Mouse (Mus musculus): ENCODE results near the gene Olfr599.
"Not testable (repeated sequence)": the region's sequence is repeated elsewhere in the genome, so short reads cannot be mapped to it uniquely, and the experiment has no call there.

The Olfr599 gene

DNA sequence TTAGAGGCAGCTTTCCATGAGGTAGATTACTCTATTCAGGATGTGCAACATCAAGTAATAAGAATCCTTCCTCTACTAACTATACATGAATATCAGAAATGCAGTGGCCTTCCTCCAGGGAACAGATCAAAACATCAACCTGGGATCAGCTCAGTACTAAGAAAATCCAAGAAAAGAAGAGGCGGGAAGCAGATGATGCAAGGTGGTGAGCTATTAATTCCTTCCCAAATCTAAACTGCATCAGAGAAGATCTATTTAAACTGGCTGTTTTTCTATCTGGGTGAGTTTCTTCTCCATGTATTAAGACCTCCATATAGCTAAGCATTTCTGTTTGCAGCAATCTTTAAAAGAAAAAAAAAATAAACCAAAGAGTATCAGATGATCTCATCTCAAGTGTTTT is at the start of gene Olfr599:
Gene Olfr599, plus strand, starts transcription at position 301 of the 400 bp plus-strand sequence.
- in situ Hi-C loops (cut with MboI, MseI): no loop called here

DNA sequence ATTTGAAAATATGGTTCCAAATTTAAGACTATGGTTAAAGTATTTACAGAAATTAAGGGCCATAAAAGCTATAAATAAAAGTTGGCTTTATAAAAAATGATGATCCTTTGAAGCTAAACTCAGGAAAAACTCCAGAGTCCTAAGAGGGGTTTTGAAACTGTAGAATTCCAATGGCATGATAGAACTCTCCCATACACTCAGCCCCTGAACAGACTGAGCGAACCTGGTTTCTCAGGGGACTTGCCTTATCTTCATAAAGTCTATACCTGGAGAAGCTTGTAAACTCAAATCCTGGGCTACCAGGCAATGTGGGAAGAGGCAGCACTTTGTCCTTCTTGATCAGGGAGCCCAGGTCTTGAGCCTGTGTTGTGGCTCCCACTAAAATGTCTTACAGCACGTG is 30.4 kb upstream of the Olfr599 start, which contains the start of gene Olfr596:
Gene Olfr596, plus strand, starts transcription at position 301 of the 400 bp plus-strand sequence.
- in situ Hi-C loops (cut with MboI, MseI): not testable (repeated sequence)

GRCm38 (mm10) chr7:103316015-103316414 is 19.7 kb upstream of the Olfr599 start, which contains the start of gene Olfr597:
Gene Olfr597 (plus strand): TSS chr7:103316315.
- in situ Hi-C loops (cut with MboI, MseI): not testable (repeated sequence)

DNA sequence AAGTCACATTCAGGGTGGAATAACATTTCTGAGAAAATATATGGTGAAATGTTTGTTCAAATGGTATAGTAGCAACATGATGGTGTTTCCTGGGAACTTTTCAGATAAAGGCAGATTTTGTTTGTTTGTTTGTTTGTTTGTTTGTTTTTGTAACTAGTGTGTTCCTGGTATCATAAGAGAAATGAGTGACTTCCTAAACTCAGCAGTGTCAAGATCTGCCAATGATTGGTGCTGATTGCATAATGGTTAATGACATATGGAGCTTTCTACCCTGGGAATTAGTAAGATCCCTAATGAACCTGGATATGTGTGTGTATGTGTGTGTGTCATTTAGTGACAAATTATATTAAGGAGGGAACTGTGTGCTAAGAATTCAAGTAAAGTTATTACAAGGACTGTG is 12.4 kb upstream of the Olfr599 start, which contains the start of gene Olfr598:
Gene Olfr598, plus strand, starts transcription at position 301 of the 400 bp plus-strand sequence.
- in situ Hi-C loops (cut with MboI, MseI): no loop called here

DNA sequence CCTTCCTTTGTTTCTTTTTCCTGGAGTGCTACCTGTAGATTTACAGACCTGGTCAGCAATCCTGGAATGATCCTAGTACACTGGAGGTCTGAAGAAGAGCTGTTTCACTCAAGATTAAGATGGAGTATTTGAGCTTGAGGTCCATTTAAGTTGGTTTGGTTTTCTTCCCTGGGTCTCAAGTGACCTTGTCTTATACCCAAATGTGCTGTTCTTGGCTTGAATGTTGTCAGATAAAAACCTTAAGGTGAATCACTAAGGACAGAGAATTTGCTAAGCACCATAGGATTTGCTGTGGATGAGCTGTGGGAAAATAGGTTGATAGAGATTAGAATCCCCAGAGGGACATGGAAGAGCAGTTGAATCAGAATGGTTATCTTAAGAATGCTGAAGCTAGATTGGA is 13.9 kb downstream of the Olfr599 start, which contains the start of gene Olfr600:
Gene Olfr600, minus strand, starts transcription at position 101 of the 400 bp plus-strand sequence.
- in situ Hi-C loops (cut with MboI, MseI): no loop called here

GRCm38 (mm10) chr7:103362555-103362954 is 26.8 kb downstream of the Olfr599 start, which contains the start of gene Olfr601:
Gene Olfr601 (minus strand): TSS chr7:103362655.
- in situ Hi-C loops (cut with MboI, MseI): loop anchor here (10.0 kb wide), 1 partner anchor 112 kb away; no protein-coding TSS in a partner anchor

GRCm38 (mm10) chr7:103386077-103386476 is 50.4 kb downstream of the Olfr599 start, which contains the start of gene Olfr603:
Gene Olfr603 (minus strand): TSS chr7:103386177.
- in situ Hi-C loops (cut with MboI, MseI): no loop called here

Data from T-helper 1 cell (primary cell).